Mouse (Mus musculus): Measurements from ENCODE around the gene Ltbr. TPM values are rescaled to one million over a fixed set of nuclear protein-coding genes. Genes with fewer than 3 reads are reported as not detected.

Gene Ltbr
- total and polyA plus RNA-seq, 3 experiments: 47.6 to 64.2 TPM; not detected in 1

DNA sequence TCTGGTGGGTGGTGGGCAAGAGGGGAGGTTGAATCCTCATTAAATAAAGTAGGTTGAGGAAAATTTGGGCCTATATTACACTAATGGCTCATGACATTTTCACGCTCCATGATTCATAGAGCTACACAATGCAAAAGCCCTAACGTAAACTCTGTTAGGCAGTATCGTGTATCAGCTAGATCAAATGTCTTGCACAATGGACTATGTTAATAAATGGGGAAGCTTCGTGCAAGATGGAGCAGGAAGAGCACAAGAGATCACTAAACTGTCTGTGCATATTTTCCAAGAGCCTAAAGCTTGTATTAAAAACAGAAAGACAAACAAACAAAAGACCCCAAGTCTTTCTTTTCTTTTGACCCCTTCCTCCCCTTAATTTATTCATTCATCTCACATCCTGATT, 19.6 kb downstream of the Ltbr start:
- no peak for TF ChIP-seq GABPA (IDR thresholded peaks at IDR 0.05; ENCODE audit: low read depth, low read length)
- TF ChIP-seq USF2 (IDR thresholded peaks at IDR 0.05; ENCODE audit: borderline replicate concordance in 1 of 2, insufficient read depth in 1 of 2, low read depth in 1 of 2, low read length in 2 of 2): no peak
- no peak for TF ChIP-seq TBP (IDR thresholded peaks at IDR 0.05; ENCODE audit: low read depth, low read length)
- TF ChIP-seq ZNF384 (IDR thresholded peaks at IDR 0.05; ENCODE audit: low read depth, low read length): no peak
- TF ChIP-seq ETS1 (IDR thresholded peaks at IDR 0.05; ENCODE audit: low read depth, low read length): no peak
- no peak for TF ChIP-seq MYC (IDR thresholded peaks at IDR 0.05; ENCODE audit: low read depth, low read length)
- TF ChIP-seq MAFK (IDR thresholded peaks at IDR 0.05; ENCODE audit: borderline replicate concordance, low read depth, low read length): no peak
- no peak for TF ChIP-seq TCF12 (IDR thresholded peaks at IDR 0.05; ENCODE audit: low read depth, low read length)
- no peak overlapping the region for H3K27ac ChIP-seq (ENCODE audit: control insufficient read depth, low read depth, low read length)
- no peaks in the 10 kb centered on the region for H3K79me2 ChIP-seq (ENCODE audit: control insufficient read depth, insufficient read depth, low read length, poor library complexity)
- H3K9me3 ChIP-seq (replicated peaks; ENCODE audit: insufficient read depth, low read length): no peaks in the 10 kb centered on the region
- H3K4me3 ChIP-seq (ENCODE audit: control insufficient read depth in 1 of 2, insufficient read depth in 1 of 2, low read depth in 2 of 2, low read length in 2 of 2): no peak overlapping the region
- DNase-seq (ENCODE audit: low read depth, low spot score): no peak
- no peaks in the 10 kb centered on the region for H3K4me1 ChIP-seq (ENCODE audit: control insufficient read depth in 1 of 2, insufficient read depth in 2 of 2, low read length in 2 of 2)
- H3K9ac ChIP-seq (ENCODE audit: control insufficient read depth, low read depth, low read length, poor library complexity, severe bottlenecking): no peak overlapping the region
- peaks cover 23 to 26% of the 10 kb centered on the region in 2 experiments for H3K27me3 ChIP-seq (ENCODE audit: control insufficient read depth in 1 of 2, insufficient read depth in 2 of 2, low read length in 2 of 2)
- H3K36me3 ChIP-seq (ENCODE audit: control insufficient read depth in 1 of 2, insufficient read depth in 2 of 2, low read length in 2 of 2): no peaks in the 10 kb centered on the region

GRCm38 (mm10) chr6:125292256-125292655, 21.4 kb downstream of the Ltbr start:
- H3K27ac ChIP-seq (ENCODE audit: control insufficient read depth, low read depth, low read length): no peak overlapping the region

DNA sequence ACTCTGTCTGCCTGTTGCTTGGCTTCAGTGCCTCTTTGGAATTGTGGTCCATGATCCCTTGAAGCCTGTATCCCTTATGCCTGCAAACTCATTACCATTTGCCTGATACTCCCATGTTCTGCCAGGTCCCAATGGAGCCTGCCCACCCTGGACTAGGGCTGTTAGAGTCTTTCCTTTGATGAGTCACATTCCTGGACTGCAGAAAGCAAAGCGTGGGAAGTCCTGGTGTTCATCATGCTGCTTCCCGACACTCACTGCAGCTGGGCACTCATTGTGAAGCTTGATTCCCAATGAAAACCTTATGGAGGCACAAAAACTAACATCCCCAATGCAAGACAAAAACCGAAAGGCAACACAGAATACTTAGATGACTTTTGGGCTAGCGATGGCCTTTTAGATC, 22.4 kb downstream of the Ltbr start:
- Histone ChIP-seq H3K9ac (ENCODE audit: control insufficient read depth, low read depth, low read length, poor library complexity, severe bottlenecking) (no peak overlapping the region), H3K27ac (ENCODE audit: control insufficient read depth, low read depth, low read length) (no peak overlapping the region), H3K4me3 (ENCODE audit: control insufficient read depth in 1 of 2, insufficient read depth in 1 of 2, low read depth in 2 of 2, low read length in 2 of 2) (no peak overlapping the region), H3K27me3 (ENCODE audit: control insufficient read depth in 1 of 2, insufficient read depth in 2 of 2, low read length in 2 of 2) (peaks cover 18 to 33% of the 10 kb centered on the region in 2 experiments), H3K4me1 (ENCODE audit: control insufficient read depth in 1 of 2, insufficient read depth in 2 of 2, low read length in 2 of 2) (no peaks in the 10 kb centered on the region), H3K36me3 (ENCODE audit: control insufficient read depth in 1 of 2, insufficient read depth in 2 of 2, low read length in 2 of 2) (no peaks in the 10 kb centered on the region), H3K79me2 (ENCODE audit: control insufficient read depth, insufficient read depth, low read length, poor library complexity) (no peaks in the 10 kb centered on the region), H3K9me3 (replicated peaks; ENCODE audit: insufficient read depth, low read length) (no peaks in the 10 kb centered on the region)
- no peak for TF ChIP-seq BHLHE40 (IDR thresholded peaks at IDR 0.05; ENCODE audit: borderline replicate concordance, low read depth, low read length)
- TF ChIP-seq MYC (IDR thresholded peaks at IDR 0.05; ENCODE audit: low read depth, low read length): no peak
- TF ChIP-seq SMC3 (IDR thresholded peaks at IDR 0.05; ENCODE audit: low read depth, low read length): no peak
- TF ChIP-seq USF1 (IDR thresholded peaks at IDR 0.05; ENCODE audit: low read depth, low read length): no peak
- DNase-seq (ENCODE audit: low read depth, low spot score): no peak

More at GRCm38 (mm10) chr6:125292256-125292655, 21.4 kb downstream of the Ltbr start:
- DNase-seq (ENCODE audit: low read depth, low spot score): no peak
- no peak overlapping the region for H3K4me3 ChIP-seq (ENCODE audit: control insufficient read depth in 1 of 2, insufficient read depth in 1 of 2, low read depth in 2 of 2, low read length in 2 of 2)
- no peak for TF ChIP-seq E2F4 (IDR thresholded peaks at IDR 0.05; ENCODE audit: borderline replicate concordance, low read depth, low read length)
- TF ChIP-seq ZC3H11A (IDR thresholded peaks at IDR 0.05; ENCODE audit: low read depth, low read length): no peak
- no peak for TF ChIP-seq UBTF (IDR thresholded peaks at IDR 0.05; ENCODE audit: borderline replicate concordance, insufficient read depth, low read depth, low read length)
- TF ChIP-seq RAD21 (IDR thresholded peaks at IDR 0.05; ENCODE audit: low read depth, low read length): no peak
- TF ChIP-seq GABPA (IDR thresholded peaks at IDR 0.05; ENCODE audit: low read depth, low read length): no peak
- no peak for TF ChIP-seq TCF12 (IDR thresholded peaks at IDR 0.05; ENCODE audit: low read depth, low read length)
- no peak for TF ChIP-seq JUND (IDR thresholded peaks at IDR 0.05; ENCODE audit: low read depth, low read length)
- no peak for TF ChIP-seq ZMIZ1 (IDR thresholded peaks at IDR 0.05; ENCODE audit: low read depth, low read length)
- no peak for TF ChIP-seq TBP (IDR thresholded peaks at IDR 0.05; ENCODE audit: low read depth, low read length)
- no peaks in the 10 kb centered on the region for H3K4me1 ChIP-seq (ENCODE audit: control insufficient read depth in 1 of 2, insufficient read depth in 2 of 2, low read length in 2 of 2)
- H3K9me3 ChIP-seq (replicated peaks; ENCODE audit: insufficient read depth, low read length): no peaks in the 10 kb centered on the region
- peaks cover 22 to 33% of the 10 kb centered on the region in 2 experiments for H3K27me3 ChIP-seq (ENCODE audit: control insufficient read depth in 1 of 2, insufficient read depth in 2 of 2, low read length in 2 of 2)
- no peaks in the 10 kb centered on the region for H3K36me3 ChIP-seq (ENCODE audit: control insufficient read depth in 1 of 2, insufficient read depth in 2 of 2, low read length in 2 of 2)
- H3K79me2 ChIP-seq (ENCODE audit: control insufficient read depth, insufficient read depth, low read length, poor library complexity): no peaks in the 10 kb centered on the region
- H3K9ac ChIP-seq (ENCODE audit: control insufficient read depth, low read depth, low read length, poor library complexity, severe bottlenecking): no peak overlapping the region
